Mouse (Mus musculus) thymus, adult 2 months (tissue): ENCODE measurements around the gene Cstad. TPM values are rescaled to one million over a fixed set of nuclear protein-coding genes. Genes with fewer than 3 reads are reported as not detected.

Experiments used
- DNase-seq: peaks from one replicate; pipeline ENCODE4 v3.0.0; 2021
- H3K27ac ChIP-seq: fragments of 200-500 bp; 2 replicates; pipeline ENCODE4 v1.5.1; 2012; ENCODE audit warnings: low read length, control low read depth; ENCODE audit not compliant: control insufficient read depth, insufficient read depth
- H3K27me3 ChIP-seq: fragments of 200-500 bp; 2 replicates; pipeline ENCODE4 v1.6.1; 2012; ENCODE audit warnings: mild to moderate bottlenecking, low read length, moderate library complexity, mixed read lengths; ENCODE audit not compliant: control insufficient read depth, insufficient read depth
- H3K36me3 ChIP-seq: fragments of 200-500 bp; 2 replicates; pipeline ENCODE4 v1.6.1; 2012; ENCODE audit warnings: mild to moderate bottlenecking, low read length, moderate library complexity; ENCODE audit not compliant: control insufficient read depth, insufficient read depth
- H3K4me1 ChIP-seq: fragments of 200-500 bp; replicated peaks from 2 replicates; pipeline ENCODE4 v1.6.1; 2012; ENCODE audit warnings: low read length; ENCODE audit not compliant: control insufficient read depth, insufficient read depth
- H3K4me3 ChIP-seq: fragments of 200-500 bp; 2 replicates; pipeline ENCODE4 v1.5.1; 2012; ENCODE audit warnings: mild to moderate bottlenecking, low read length, control low read depth, moderate library complexity; ENCODE audit not compliant: control insufficient read depth, insufficient read depth
- CTCF ChIP-seq: fragments of 200-500 bp; IDR thresholded peaks from 2 replicates; pipeline ENCODE4 v1.5.1; 2012; ENCODE audit warnings: mild to moderate bottlenecking, control low read depth, low read length, moderate library complexity, borderline replicate concordance; ENCODE audit not compliant: control insufficient read depth, poor library complexity, insufficient read depth; ENCODE audit errors: extremely low read depth
- POLR2A ChIP-seq: fragments of 200-500 bp; IDR thresholded peaks from 2 replicates; pipeline ENCODE4 v1.6.1; 2012; ENCODE audit warnings: mild to moderate bottlenecking, low read length, control low read depth, moderate library complexity; ENCODE audit not compliant: control insufficient read depth, poor library complexity, insufficient read depth; ENCODE audit errors: extremely low read depth
- WGBS: fragments of 180-500 bp; shearing (Covaris S2); methylation state at CpG from one replicate; pipeline ENCODE4 v1.1.7; 2018; 5-methylcytosine and 5-hydroxymethylcytosine counted together
- polyA plus RNA-seq: library from polyadenylated mRNA; depleted of rRNA; stranded (reverse); fragments of >200 nt; gene quantifications from 2 replicates; pipeline ENCODE4 v1.2.3, GENCODE M21; 2012

The Cstad gene
- polyA plus RNA-seq, 1 experiment, result 2.9 TPM

DNA sequence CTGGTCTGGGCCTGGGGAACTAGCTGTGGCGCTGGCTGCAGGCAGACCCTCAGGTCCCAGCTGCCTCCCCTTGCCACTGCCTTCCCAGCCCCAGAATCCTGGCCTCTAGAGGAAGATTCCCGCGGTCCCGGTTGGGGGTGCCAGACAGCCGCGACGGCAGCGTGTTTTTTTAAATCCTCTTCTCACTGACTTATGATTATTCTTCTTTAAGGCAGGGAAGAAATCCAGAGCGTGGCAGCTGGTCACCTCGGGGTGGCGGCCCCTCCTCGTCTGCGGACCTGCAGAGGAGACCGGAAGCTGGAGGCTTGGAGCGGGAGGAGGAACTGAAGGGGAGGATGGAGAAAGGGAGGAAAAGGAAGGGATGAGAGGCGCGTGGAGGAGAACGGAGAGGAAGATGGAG, 18.7 kb downstream of the Cstad start:
- Histone ChIP-seq H3K27me3 (no peaks in the 10 kb centered on the region), H3K4me3 (no peak overlapping the region), H3K27ac (no peak overlapping the region), H3K4me1 (peaks cover 9% of the 10 kb centered on the region), H3K36me3 (no peaks in the 10 kb centered on the region)
- 70% methylated on average over 18 of the region's 18 CpGs for WGBS
- no peak for DNase-seq
- no peak for TF ChIP-seq CTCF
- no peak for TF ChIP-seq POLR2A

DNA sequence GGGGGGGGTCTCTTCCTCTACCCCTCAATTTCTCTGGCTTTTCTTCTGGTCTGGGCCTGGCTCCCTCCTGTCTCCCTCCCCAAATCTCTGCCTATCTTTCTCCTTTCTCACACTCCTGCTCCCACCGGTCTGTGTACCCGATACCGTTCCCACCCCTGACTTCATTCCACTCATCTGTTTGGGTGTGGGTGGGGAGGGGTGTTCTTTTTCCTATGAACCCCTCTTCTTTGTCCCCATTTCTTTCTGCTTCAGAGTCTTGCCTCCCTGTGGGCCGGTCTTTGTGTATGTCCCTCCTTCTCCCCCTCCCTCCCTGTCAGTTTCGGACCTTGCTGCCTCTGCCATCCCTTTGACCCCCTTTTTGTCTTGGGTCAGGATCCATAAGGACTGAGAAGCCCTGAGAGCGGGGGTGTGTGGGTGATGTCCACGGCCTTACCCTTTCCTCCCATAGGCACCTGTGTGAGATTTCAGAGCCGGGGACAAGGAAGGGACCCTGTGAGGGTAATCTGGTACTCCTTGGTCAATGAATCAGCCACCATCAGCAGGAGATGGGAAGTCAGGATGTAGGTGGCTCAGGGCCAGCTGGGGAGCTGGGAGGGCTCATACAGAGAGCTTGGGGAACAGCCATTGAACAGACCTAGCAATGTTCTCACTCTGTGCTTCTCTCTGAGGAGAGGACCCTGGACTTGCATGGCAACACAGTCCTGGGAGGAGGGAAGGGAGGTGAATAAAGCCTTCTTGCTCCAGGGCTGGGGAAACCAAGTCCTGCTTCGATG, 19.5 kb downstream of the Cstad start:
- no peaks in the 10 kb centered on the region for H3K36me3 ChIP-seq
- no peak overlapping the region for H3K4me3 ChIP-seq
- DNase-seq, result no peak
- peaks cover 16% of the 10 kb centered on the region for H3K4me1 ChIP-seq
- no peaks in the 10 kb centered on the region for H3K27me3 ChIP-seq
- TF ChIP-seq CTCF (no peak), POLR2A (no peak)
- 92% methylated on average over 9 of the region's 9 CpGs for whole genome bisulfite sequencing
- H3K27ac ChIP-seq, result no peak overlapping the region

DNA sequence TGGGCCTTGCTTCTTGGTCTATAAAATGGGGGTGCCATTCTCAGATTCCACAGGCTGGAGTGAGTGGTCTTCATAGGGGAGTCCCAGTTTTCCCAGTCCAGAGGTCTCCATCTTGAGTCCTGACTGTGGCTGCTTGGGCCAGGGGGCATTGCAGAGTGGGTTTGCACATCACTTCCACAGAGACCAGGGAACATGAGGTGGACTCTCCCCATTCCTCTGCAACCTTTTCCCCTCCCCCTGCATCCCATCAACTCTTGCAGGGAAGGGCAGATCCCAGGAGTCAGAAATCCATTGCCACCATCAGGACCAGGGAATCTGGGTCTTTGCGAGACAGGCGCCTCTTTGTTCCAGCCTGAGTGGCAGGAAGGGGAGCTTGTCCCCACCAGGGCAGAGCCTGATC, 21.0 kb downstream of the Cstad start:
- TF ChIP-seq CTCF (no peak), POLR2A (no peak)
- Histone ChIP-seq H3K4me1 (peaks cover 16% of the 10 kb centered on the region), H3K4me3 (no peak overlapping the region), H3K36me3 (no peaks in the 10 kb centered on the region), H3K27me3 (no peaks in the 10 kb centered on the region), H3K27ac (no peak overlapping the region)
- 98% methylated on average over 2 of the region's 2 CpGs for WGBS
- DNase-seq, result no peak

DNA sequence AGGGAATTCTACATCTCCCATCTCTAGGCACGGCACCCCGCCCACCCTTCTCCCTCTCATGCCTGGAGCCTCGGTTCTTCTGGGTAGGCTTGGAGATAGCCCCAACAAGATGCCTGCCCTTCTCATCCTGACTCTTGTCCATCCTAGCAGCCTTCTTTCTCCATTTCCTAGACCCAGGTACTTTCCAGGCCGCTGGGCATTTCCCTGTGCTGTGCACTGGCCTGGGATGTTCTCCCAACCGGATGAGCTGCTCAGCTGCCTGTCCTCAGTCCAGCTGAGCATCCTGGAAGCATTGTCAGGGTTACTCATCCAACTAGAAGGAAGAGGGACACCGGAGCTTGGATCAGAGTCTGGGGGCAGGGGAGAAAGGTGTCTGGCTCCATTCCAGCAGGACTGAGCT, 21.6 kb downstream of the Cstad start:
- Histone ChIP-seq H3K36me3 (no peaks in the 10 kb centered on the region), H3K27ac (no peak overlapping the region), H3K4me1 (peaks cover 16% of the 10 kb centered on the region), H3K4me3 (no peak overlapping the region), H3K27me3 (no peaks in the 10 kb centered on the region)
- no peak for DNase-seq
- TF ChIP-seq POLR2A (no peak), CTCF (no peak)
- 90% methylated on average over 6 of the region's 6 CpGs for WGBS

DNA sequence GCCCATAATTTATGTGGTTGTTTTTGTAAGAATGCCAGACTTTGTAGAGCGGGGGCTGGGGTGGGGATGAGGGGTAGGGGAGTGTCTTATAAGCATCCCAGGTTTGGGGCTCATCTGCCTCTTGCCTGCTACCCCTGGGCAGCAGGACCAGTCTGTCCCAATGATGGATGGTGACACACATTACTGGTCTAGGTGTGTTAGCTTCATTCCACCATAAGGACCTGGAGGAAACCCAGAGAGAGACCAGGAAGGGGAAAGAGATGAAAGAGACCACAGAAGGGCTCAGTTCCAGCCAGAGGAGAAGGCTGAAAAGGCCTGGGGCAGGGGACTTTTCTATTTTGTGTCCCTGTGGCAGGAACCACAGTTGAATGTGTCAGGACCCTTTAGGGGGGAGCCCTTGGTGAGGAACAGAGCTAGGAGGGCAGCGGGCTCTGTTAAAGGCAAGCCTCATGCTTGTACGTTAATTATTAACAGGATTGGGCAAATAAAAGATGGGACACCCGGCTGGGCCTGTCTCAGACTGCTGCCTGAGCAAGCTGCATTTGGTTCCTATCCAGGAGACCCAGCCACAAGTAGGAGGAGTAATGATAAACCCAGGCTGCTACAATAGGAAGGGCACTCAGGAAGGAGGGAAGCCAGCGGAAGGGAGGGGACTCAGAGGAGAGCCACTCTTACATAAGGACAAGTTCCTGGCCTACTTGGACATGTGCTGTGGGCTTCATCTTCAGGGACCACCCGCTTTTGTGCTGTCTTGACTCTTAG, 23.8 kb downstream of the Cstad start:
- Histone ChIP-seq H3K36me3 (no peaks in the 10 kb centered on the region), H3K27me3 (no peaks in the 10 kb centered on the region), H3K27ac (no peak overlapping the region), H3K4me1 (peaks cover 24% of the 10 kb centered on the region), H3K4me3 (no peak overlapping the region)
- no peak for TF ChIP-seq POLR2A
- no peak for TF ChIP-seq CTCF
- 30% methylated on average over 6 of the region's 6 CpGs for WGBS
- no peak for DNase-seq

DNA sequence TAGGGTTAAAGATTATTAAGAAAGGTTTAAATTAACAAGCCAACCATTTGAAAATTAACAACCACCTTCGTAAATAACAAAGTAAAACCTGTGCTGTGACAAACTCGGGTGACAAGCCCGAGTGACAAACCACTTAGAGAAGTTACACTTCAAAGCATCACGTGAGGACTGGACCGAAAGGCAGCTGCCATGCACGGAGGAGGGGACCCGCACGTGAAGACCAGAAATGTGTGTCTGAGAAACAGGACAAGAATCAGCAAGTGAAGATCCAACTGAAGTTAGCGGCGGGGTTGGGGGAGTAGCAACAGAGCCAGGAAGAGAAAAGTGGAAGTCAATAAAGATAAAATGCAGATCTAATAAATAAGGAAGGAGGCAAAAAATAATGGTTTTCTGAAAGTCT, 29.0 kb downstream of the Cstad start:
- 10% methylated on average over 10 of the region's 10 CpGs for WGBS

More for the DNA sequence above, 29.0 kb downstream of the Cstad start:
- no peak for DNase-seq
- H3K27ac ChIP-seq, result no peak overlapping the region
- H3K4me3 ChIP-seq, result no peak overlapping the region
- no peaks in the 10 kb centered on the region for H3K27me3 ChIP-seq
- no peak for TF ChIP-seq CTCF
- TF ChIP-seq POLR2A, result no peak
- no peaks in the 10 kb centered on the region for H3K36me3 ChIP-seq
- H3K4me1 ChIP-seq, result peaks cover 30% of the 10 kb centered on the region
